Mouse (Mus musculus) liver, embryonic 11.5 days (tissue): ENCODE measurements around the gene Hist1h2af. TPM values are rescaled to one million over a fixed set of nuclear protein-coding genes. Genes with fewer than 3 reads are reported as not detected.
"Not testable (repeated sequence)": the region's sequence is repeated elsewhere in the genome, so short reads cannot be mapped to it uniquely, and the experiment has no call there.

Source experiments
- ATAC-seq: fragments of 200-750 bp; cut with Nextera tagmentation; replicated peaks from 2 replicates; pipeline ENCODE4 v1.8.0; 2017; ENCODE audit warnings: moderate number of reproducible peaks, mild to moderate bottlenecking, moderate TSS enrichment, moderate library complexity; ENCODE audit not compliant: low FRiP score
- DNase-seq: peaks from one replicate; pipeline ENCODE4 v3.0.0-alpha.2; 2017; ENCODE audit warnings: low spot score
- H3K27ac ChIP-seq: fragments of 300-500 bp; sonication (generic); 2 replicates; pipeline ENCODE4 v1.5.1; 2014; ENCODE audit warnings: mild to moderate bottlenecking, low read depth, low read length, control low read depth
- H3K27me3 ChIP-seq: fragments of 300-500 bp; sonication (generic); replicated peaks from 2 replicates; pipeline ENCODE4 v1.6.1; 2014; ENCODE audit warnings: low read length, mixed read lengths; ENCODE audit not compliant: control insufficient read depth, insufficient read depth
- H3K36me3 ChIP-seq: fragments of 300-500 bp; sonication (generic); 2 replicates; pipeline ENCODE4 v1.6.1; 2014; ENCODE audit warnings: mild to moderate bottlenecking, low read length, moderate library complexity, mixed read lengths; ENCODE audit not compliant: control insufficient read depth, insufficient read depth
- H3K4me1 ChIP-seq: fragments of 300-500 bp; sonication (generic); replicated peaks from 2 replicates; pipeline ENCODE4 v1.6.1; 2014; ENCODE audit warnings: low read length, mixed read lengths; ENCODE audit not compliant: control insufficient read depth, insufficient read depth
- H3K4me2 ChIP-seq: fragments of 300-500 bp; sonication (generic); 2 replicates; pipeline ENCODE4 v1.6.1; 2014; ENCODE audit warnings: mild to moderate bottlenecking, control low read depth, moderate library complexity
- H3K4me3 ChIP-seq: fragments of 300-500 bp; sonication (generic); 2 replicates; pipeline ENCODE4 v1.5.1; 2014; ENCODE audit warnings: low read depth, low read length, control low read depth
- H3K9ac ChIP-seq: fragments of 300-500 bp; sonication (generic); 2 replicates; pipeline ENCODE4 v1.6.1; 2014; ENCODE audit warnings: low read depth, low read length, control low read depth
- H3K9me3 ChIP-seq: fragments of 300-500 bp; sonication (generic); 2 replicates; pipeline ENCODE4 v1.6.1; 2016; ENCODE audit warnings: low read length, inconsistent platforms, mixed read lengths; ENCODE audit not compliant: control insufficient read depth
- WGBS: fragments of 180-500 bp; shearing (Covaris S2); extraction: QIAGEN DNeasy Blood & Tissue Kit; methylation state at CpG from one replicate; pipeline ENCODE4 v1.1.7; 2014; 5-methylcytosine and 5-hydroxymethylcytosine counted together
- polyA plus RNA-seq: library from polyadenylated mRNA; unstranded; fragments of >200 nt; fragmentation: Nextera tagmentation; extraction: Ambion mirVana; gene quantifications from 2 replicates; pipeline ENCODE4 v1.2.1, GENCODE M21; 2014

The Hist1h2af gene
- polyA plus RNA-seq, 1 experiment from 2014 or later: 5.1 TPM

DNA sequence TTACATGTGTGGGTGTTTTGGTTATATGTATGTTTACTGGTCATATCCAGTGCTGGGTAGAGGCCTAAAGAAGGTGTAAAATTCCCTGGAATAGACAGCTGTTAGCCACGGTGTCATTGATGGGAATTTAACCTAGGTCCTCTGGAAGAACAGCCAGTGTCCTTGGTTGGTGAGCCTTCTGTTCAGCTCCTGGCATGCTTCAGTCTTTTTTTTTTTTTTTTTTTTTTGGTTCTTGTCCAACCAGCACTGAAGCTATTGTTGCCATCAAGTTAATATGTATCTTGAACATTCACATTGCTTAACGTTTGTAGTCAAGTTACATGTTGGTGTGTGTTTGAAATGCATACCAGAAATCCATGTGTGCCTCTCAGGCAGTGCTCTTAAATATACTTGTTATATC, 30.8 kb downstream of the Hist1h2af start:
- no peak for ATAC-seq
- Histone ChIP-seq H3K9me3 (no peaks in the 10 kb centered on the region), H3K9ac (no peak overlapping the region), H3K36me3 (no peaks in the 10 kb centered on the region), H3K4me1 (no peaks in the 10 kb centered on the region), H3K27ac (peak overlapping the region; percentile 100; the same call in 1 of the 2 replicates), H3K4me3 (no peak overlapping the region), H3K4me2 (no peak overlapping the region), H3K27me3 (no peaks in the 10 kb centered on the region)
- WGBS: 84% methylated on average over 2 of the region's 2 CpGs
- no peak for DNase-seq

DNA sequence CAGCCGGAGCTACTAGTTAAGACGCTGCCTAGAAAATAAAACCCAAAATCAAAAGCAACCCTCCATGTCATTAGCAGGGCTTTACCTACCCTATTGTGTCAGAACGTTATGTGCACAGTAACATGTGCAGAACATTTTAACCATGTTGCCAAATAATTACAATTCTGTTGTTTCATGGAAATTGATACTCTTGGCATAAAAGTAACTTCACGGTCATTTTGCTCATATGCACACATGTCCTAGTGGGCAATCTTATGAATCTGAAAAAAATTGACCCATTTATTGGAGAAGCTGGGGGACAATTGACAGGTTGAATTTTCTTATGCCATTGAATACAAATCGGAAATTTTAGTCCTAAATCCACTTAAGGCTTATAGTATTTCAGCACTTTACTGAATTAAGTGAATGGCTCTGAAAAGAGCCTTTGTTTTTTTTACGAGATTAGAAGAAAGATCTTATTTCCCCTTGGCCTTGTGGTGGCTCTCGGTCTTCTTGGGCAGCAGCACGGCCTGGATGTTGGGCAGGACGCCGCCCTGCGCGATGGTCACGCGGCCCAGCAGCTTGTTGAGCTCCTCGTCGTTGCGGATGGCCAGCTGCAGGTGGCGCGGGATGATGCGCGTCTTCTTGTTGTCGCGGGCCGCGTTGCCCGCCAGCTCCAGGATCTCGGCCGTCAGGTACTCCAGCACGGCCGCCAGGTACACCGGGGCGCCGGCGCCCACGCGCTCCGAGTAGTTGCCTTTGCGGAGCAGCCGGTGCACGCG, 36.7 kb downstream of the Hist1h2af start:
- not testable (repeated sequence) for H3K27me3 ChIP-seq, ATAC-seq, H3K4me1 ChIP-seq, DNase-seq, H3K36me3 ChIP-seq, H3K9me3 ChIP-seq
- 2% methylated on average over 24 of the region's 41 CpGs for WGBS
- Histone ChIP-seq H3K4me3 (peak overlapping the region; percentile 37), H3K27ac (peak overlapping the region; percentile 97), H3K9ac (peak overlapping the region; percentile 69), H3K4me2 (peak overlapping the region; percentile 66)

DNA sequence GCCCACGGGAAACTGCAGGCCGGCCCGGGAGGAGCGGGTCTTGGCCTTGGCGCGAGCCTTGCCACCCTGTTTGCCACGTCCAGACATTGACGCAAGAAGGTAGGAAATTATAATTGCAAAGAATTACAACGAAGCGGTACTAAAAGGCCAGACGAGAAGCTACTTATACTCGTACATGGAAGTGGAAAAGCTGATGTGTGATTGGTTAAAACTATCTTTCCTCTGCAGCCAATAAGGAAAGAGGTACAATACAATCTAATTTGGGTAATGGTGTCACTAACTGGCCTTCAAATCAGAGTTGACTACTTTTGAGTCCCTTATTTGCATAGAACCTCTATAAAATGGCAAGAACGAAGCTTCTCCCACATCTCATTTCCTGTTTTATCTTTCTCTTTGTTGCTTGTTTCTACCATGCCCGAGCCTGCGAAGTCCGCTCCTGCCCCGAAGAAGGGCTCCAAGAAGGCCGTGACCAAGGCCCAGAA, 37.4 kb downstream of the Hist1h2af start, which contains the start of the genes Hist1h2ae and Hist1h2bg:
TSS of gene Hist1h2ae (minus strand) at position 199 of the 482 bp plus-strand sequence.
TSS of gene Hist1h2bg (plus strand) at position 375 of the 482 bp plus-strand sequence.
- ATAC-seq (peak; percentile 82), DNase-seq (peak; percentile 77)
- Histone ChIP-seq H3K4me3 (peak within 1 kb of the TSS; percentile 50), H3K27me3 (no peaks in the 10 kb centered on the region), H3K9me3 (no peaks in the 10 kb centered on the region), H3K36me3 (no peaks in the 10 kb centered on the region), H3K4me2 (peak within 1 kb of the TSS; percentile 73), H3K27ac (peak within 1 kb of the TSS; percentile 98), H3K9ac (peak within 1 kb of the TSS; percentile 79), H3K4me1 (no peaks in the 10 kb centered on the region)
- WGBS: 0% methylated on average over 18 of the region's 18 CpGs

DNA sequence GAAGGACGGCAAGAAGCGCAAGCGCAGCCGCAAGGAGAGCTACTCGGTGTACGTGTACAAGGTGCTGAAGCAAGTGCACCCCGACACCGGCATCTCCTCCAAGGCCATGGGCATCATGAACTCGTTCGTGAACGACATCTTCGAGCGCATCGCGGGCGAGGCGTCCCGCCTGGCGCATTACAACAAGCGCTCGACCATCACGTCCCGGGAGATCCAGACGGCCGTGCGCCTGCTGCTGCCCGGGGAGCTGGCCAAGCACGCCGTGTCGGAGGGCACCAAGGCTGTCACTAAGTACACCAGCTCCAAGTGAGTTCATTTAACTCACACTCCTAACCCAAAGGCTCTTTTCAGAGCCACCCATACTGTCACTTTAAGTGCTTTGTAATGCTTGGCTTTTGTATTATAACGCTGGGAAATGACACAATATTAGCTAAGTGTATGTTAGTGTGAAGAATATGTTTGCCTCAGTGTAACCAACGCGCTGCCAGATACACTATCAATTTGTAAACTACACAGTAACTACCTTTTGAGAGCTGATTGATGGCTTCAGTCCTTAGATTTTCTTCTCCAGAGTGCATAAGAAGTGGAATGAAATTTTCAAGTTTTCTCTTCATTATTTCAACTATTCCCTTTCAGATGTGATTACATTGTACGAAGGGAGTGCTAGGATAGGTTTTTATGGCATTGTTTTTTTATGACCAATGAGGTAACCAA, 38.0 kb downstream of the Hist1h2af start:
- not testable (repeated sequence) for H3K27me3 ChIP-seq, H3K9me3 ChIP-seq, H3K4me1 ChIP-seq, DNase-seq, H3K36me3 ChIP-seq
- H3K4me3 ChIP-seq: peak overlapping the region; percentile 50
- peak overlapping the region; percentile 79 for H3K9ac ChIP-seq
- under 1% methylated on average over 9 of the region's 34 CpGs for WGBS
- H3K4me2 ChIP-seq: peak overlapping the region; percentile 73
- ATAC-seq: peak; percentile 10
- peak overlapping the region; percentile 98 for H3K27ac ChIP-seq

DNA sequence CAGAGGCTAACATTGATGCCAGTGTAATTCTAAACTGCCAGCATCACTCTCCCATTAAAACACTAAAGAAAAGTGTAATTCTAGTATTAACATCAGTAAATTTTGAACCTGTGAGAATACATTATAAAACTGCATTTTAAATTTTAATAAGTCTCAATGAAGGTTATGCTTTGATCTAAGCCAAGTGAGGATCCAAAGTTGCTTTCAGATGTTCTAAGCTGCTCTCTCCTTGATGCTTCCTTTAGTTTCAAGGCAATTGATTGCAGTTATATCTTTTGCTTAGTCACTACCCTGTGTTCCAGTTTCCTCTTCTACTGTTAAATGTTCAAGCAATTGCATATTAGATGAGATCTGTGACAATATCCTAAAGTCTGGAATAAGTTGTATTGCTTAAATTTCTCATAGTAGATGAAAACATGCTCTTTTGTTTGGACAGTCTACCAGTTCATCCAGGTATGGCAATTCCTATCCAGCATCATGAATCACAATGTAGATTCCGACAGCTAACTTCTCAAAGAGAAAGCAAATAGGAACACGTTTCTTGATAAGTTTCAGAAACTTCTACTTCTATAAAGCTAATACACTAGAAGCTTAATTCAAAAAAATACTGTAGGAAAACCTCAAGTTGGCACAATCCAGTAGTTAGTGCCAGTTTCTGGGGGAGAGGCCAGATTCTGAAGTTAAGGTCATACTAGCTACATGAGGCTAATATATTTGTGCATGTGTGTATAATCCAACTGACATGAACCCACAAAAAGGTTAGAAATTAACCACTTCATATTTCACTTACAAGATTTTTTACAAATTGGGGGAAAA, 38.7 kb downstream of the Hist1h2af start:
- Histone ChIP-seq H3K9me3 (no peaks in the 10 kb centered on the region), H3K4me3 (peak overlapping the region; percentile 50), H3K36me3 (no peaks in the 10 kb centered on the region), H3K4me1 (peaks cover 7% of the 10 kb centered on the region), H3K4me2 (peak overlapping the region; percentile 73), H3K27me3 (no peaks in the 10 kb centered on the region), H3K9ac (peak overlapping the region; percentile 79), H3K27ac (peak overlapping the region; percentile 98)
- ATAC-seq (no peak), DNase-seq (no peak)
- 32% methylated on average over 2 of the region's 2 CpGs for WGBS

DNA sequence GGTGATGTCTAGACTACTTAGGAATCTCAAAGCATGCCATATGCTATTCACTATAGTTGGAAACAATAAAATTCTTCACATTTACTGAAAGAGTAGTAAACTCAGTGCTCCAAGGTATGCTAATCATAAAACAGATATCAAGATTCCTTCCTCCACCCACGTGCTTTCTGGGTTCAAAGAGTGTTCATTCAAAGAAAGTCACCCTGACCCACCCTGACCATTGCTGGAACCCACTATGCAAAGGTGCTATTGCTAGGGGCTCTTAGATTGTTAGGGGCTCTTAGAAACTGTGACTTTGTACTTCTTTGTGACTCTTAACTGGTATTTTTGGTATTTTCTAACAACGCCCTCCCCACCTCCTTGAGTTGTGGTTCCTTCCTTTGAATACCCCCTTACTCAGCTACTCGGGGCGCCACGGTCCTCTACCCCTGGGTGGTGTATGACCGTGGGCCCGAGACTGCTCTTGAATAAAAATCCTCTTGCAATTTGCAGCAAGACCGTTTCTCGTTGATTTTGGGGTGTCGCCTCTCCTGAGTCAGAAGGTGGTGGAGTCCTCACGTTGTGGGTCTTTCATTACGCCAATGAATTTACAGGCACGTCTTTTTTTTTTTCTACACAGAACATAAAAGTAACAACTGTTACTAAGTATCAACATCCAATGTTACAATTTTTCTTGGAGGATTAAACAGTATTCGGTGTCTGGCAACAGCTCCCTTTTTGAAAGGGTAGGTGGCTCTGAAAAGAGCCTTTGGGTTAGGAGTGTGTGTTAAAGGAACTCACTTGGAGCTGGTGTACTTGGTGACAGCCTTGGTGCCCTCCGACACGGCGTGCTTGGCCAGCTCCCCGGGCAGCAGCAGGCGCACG, 39.6 kb downstream of the Hist1h2af start:
- H3K27me3 ChIP-seq, ATAC-seq, H3K4me1 ChIP-seq, DNase-seq, H3K9me3 ChIP-seq, H3K36me3 ChIP-seq: not testable (repeated sequence)
- peak overlapping the region; percentile 79 for H3K9ac ChIP-seq
- peak overlapping the region; percentile 98 for H3K27ac ChIP-seq
- peak overlapping the region; percentile 50 for H3K4me3 ChIP-seq
- 8% methylated on average over 18 of the region's 20 CpGs for WGBS
- H3K4me2 ChIP-seq: peak overlapping the region; percentile 73

DNA sequence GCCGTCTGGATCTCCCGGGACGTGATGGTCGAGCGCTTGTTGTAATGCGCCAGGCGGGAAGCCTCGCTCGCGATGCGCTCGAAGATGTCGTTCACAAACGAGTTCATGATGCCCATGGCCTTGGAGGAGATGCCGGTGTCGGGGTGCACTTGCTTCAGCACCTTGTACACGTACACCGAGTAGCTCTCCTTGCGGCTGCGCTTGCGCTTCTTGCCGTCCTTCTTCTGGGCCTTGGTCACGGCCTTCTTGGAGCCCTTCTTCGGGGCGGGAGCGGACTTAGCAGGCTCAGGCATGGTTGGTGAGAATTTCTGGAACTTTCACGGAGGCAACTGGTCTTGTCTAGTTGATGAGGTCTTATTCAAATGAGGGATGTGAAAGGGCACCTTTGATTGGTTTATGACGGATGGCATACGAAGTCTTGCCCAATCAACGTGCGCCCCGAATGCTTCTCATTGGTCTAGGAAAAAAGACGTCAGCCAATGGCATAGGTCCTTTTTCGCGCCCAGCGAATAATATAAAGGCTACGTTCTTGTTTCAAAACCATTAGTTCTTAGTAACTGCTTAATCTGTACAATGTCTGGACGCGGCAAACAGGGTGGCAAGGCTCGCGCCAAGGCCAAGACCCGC, 40.3 kb downstream of the Hist1h2af start, which contains the start of the genes Hist1h2bf and Hist1h2ad:
TSS of gene Hist1h2bf (minus strand) at position 299 of the 627 bp plus-strand sequence.
TSS of gene Hist1h2ad (plus strand) at position 484 of the 627 bp plus-strand sequence.
- not testable (repeated sequence) for H3K9me3 ChIP-seq
- DNase-seq: peak; percentile 80

More for the DNA sequence above, 40.3 kb downstream of the Hist1h2af start, which contains the start of the genes Hist1h2bf and Hist1h2ad:
- Histone ChIP-seq H3K4me3 (peak within 1 kb of the TSS; percentile 50), H3K27ac (peak within 1 kb of the TSS; percentile 99), H3K9ac (peak within 1 kb of the TSS; percentile 79), H3K4me2 (peak within 1 kb of the TSS; percentile 92)
- not testable (repeated sequence) for H3K4me1 ChIP-seq, H3K36me3 ChIP-seq, H3K27me3 ChIP-seq
- WGBS: under 1% methylated on average over 30 of the region's 42 CpGs
- ATAC-seq: peak; percentile 77
